Mouse (Mus musculus) T-helper 1 cell (primary cell): ENCODE results near the gene Gm9573.

Experiments
- in situ Hi-C: fragments of 300-600 bp; cut with MboI, MseI; formaldehyde crosslinking; loops from one replicate; pipeline ENCODE4 v1.15.1; 2025; ENCODE audit warnings: high pct_unique_total_duplicates

Gm9573 gene

GRCm38 (mm10) chr17:35626537-35626936 is at the start of gene Gm9573:
TSS of gene Gm9573 (minus strand) at chr17:35626637.
- in situ Hi-C loops, result no loop called here

GRCm38 (mm10) chr17:35673416-35674035 is 47.1 kb upstream of the Gm9573 start, which contains the start of gene Gtf2h4:
TSS of gene Gtf2h4 (minus strand) at chr17:35673739.
- in situ Hi-C loops, result no loop called here

- in situ Hi-C loops, result no loop called here
Measured at GRCm38 (mm10) chr17:35672527-35672926, 46.1 kb upstream of the Gm9573 start.

GRCm38 (mm10) chr17:35671846-35672245 is 45.4 kb upstream of the Gm9573 start:
- in situ Hi-C loops, result no loop called here

- in situ Hi-C loops, result no loop called here
Measured at GRCm38 (mm10) chr17:35669731-35670130, 43.3 kb upstream of the Gm9573 start.

- in situ Hi-C loops, result no loop called here
Measured at GRCm38 (mm10) chr17:35667334-35668065, 41.1 kb upstream of the Gm9573 start, which contains the start of gene Vars2. TSS of gene Vars2 (minus strand) at chr17:35667592.

GRCm38 (mm10) chr17:35666851-35667256 is 40.4 kb upstream of the Gm9573 start:
- in situ Hi-C loops, result no loop called here

GRCm38 (mm10) chr17:35665957-35666515 is 39.6 kb upstream of the Gm9573 start:
- in situ Hi-C loops, result no loop called here

GRCm38 (mm10) chr17:35653086-35653485 is 26.6 kb upstream of the Gm9573 start:
- in situ Hi-C loops, result no loop called here

- in situ Hi-C loops, result no loop called here
Measured at GRCm38 (mm10) chr17:35649429-35649828, 23.0 kb upstream of the Gm9573 start.

GRCm38 (mm10) chr17:35643609-35644236 is 17.3 kb upstream of the Gm9573 start, which contains the start of gene Mucl3:
TSS of gene Mucl3 (minus strand) at chr17:35643695.
- in situ Hi-C loops, result no loop called here

GRCm38 (mm10) chr17:35639352-35639751 is 12.9 kb upstream of the Gm9573 start:
- in situ Hi-C loops, result no loop called here

GRCm38 (mm10) chr17:35638475-35639190 is 12.2 kb upstream of the Gm9573 start:
- in situ Hi-C loops, result no loop called here

GRCm38 (mm10) chr17:35636363-35636762 is 9.9 kb upstream of the Gm9573 start:
- in situ Hi-C loops, result no loop called here

GRCm38 (mm10) chr17:35635699-35636111 is 9.3 kb upstream of the Gm9573 start:
- in situ Hi-C loops, result no loop called here

GRCm38 (mm10) chr17:35635202-35635601 is 8.8 kb upstream of the Gm9573 start:
- in situ Hi-C loops, result no loop called here

GRCm38 (mm10) chr17:35633992-35634391 is 7.6 kb upstream of the Gm9573 start:
- in situ Hi-C loops, result loop anchor here (5.0 kb wide), 1 partner anchor 93 kb away; no protein-coding TSS in a partner anchor

GRCm38 (mm10) chr17:35617127-35617526 is 9.3 kb downstream of the Gm9573 start:
- in situ Hi-C loops, result no loop called here

GRCm38 (mm10) chr17:35601736-35602354 is 24.6 kb downstream of the Gm9573 start:
- in situ Hi-C loops, result no loop called here

GRCm38 (mm10) chr17:35601249-35601648 is 25.2 kb downstream of the Gm9573 start, which contains the start of gene Sfta2:
TSS of gene Sfta2 (plus strand) at chr17:35601549.
- in situ Hi-C loops, result no loop called here

- in situ Hi-C loops, result no loop called here
Measured at GRCm38 (mm10) chr17:35597399-35597798, 29.0 kb downstream of the Gm9573 start.
